Mouse (Mus musculus): ENCODE measurements around the gene Htr2b. TPM values are rescaled to one million over a fixed set of nuclear protein-coding genes. Genes with fewer than 3 reads are reported as not detected.

The Htr2b gene
- 0.09 TPM in 1 of 2 replicates, not detected in the other for total RNA-seq (2017)

GRCm38 (mm10) chr1:86111779-86112178 is at the start of gene Htr2b:
Gene Htr2b (minus strand): TSS chr1:86111970.
- ATAC-seq (replicated peaks; ENCODE audit: low read depth, poor library complexity, severe bottlenecking), result no peak

DNA sequence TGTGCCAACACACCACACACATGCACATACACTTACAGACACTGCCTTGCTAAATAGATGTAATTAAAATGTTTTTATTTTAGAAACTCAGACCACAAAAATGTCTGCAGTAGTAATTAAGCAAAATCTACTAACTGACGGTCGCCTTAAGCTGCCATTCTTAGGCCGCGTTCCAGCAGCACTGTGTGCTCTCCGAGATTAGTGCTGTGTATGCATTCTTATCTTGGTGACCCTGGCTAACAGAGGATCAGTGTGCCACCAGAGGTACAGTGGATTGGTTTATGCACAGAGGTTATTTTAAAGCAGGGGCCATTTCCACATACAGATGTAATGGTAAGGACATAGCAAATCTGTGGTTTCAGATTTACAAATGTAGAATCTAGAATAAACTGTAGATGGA is 49.3 kb upstream of the Htr2b start:
- peak; percentile 77 for ATAC-seq (replicated peaks; ENCODE audit: low read depth, poor library complexity, severe bottlenecking)

DNA sequence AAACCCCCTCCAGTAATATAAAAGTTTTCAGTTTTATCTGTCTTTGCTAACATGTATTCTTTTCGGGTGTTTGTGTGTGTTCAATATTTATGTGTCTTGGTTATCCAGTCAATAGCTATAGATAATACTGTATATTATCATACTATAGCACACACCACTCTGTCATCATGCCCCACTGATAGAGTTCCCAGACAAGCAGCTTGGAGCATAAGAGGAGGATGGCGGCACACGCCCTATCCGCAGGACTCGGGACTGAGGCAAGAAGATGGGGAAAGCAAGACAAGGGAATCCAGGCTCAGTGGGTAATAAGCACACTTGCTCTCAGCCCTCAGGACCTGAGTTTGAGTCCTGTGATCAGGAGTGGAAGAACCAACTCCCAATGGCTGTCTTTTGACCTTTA is 48.7 kb upstream of the Htr2b start:
- ATAC-seq (replicated peaks; ENCODE audit: low read depth, poor library complexity, severe bottlenecking), result no peak; the same call in 1 of the 2 replicates

DNA sequence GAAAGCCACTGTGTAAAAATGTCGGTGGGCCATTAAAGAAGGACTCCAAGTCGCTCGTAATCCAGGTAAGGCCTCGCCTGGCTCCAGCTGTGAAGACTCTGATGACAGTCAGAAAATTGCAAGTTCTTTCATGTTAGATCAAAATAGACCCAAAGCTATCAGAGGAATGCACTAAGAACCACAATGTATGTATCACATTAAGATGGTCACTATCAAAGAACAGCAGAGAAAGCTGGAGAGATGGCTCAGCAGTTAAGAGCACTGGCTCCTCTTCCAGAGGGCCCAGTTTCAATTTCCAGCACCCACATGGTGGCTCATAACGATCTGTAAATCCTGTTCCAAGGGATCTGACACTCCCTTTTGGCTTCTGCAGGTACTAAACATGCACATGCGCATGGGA is 48.3 kb upstream of the Htr2b start:
- 0 out of 2 replicates have a peak, but pooled peaks have one; percentile 23 for ATAC-seq (replicated peaks; ENCODE audit: low read depth, poor library complexity, severe bottlenecking)

DNA sequence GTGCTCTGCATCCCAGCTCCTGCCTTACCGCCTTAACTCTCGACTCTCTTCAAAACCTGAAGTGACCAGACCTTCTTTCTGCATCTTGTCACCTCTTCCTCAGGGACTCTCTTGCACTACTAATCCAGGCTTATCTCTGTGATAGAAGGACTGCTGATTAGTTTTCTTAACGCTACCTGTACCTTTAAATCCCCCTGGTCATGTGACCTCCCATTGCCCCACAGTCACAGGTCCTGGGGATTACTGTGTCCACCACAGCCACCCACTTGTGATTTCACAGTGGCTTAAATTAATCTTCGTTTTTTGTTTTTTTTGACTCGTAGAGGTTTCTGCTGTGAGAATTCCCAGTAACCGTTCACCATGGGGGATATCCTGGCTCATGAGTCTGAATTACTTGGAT is 44.8 kb upstream of the Htr2b start:
- ATAC-seq (replicated peaks; ENCODE audit: low read depth, poor library complexity, severe bottlenecking), result no peak

DNA sequence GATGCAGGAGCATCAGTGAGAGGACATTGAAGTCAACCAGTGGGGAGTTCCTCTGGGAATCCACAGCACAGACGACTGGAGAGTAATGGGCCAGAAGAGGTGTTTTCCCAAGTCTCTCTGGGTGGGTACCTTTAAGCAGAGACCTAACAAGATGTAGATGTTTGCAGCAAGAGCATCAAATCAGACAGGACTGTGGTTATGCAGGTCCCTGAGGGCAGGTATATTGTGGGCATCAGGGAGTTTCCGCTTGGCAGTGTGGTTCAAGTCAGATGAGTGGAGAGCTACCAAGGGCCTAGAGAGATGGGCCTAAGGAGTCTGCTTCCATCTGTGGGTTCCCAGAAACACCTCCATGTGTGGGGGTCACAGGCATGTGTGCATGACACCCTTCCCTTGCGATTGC is 44.3 kb upstream of the Htr2b start:
- ATAC-seq (replicated peaks; ENCODE audit: low read depth, poor library complexity, severe bottlenecking), result no peak

DNA sequence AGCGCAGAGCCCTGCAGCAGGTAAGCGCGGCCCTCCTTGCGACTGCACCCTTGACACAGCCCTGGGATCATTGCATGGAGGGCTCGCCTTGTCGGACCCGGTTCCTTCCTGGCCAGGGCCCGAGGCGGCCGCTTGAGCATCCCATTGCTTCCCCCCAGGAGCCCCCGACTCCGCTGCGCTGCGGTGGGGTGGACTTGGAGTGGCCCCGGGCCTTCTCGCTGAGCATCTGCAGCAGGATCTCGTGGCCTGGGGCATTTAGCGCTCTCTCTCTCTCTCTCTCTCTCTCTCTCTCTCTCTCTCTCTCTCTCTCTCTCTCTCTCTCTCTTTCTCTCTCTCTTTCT is 43.0 kb upstream of the Htr2b start:
- ATAC-seq (replicated peaks; ENCODE audit: low read depth, poor library complexity, severe bottlenecking), result no peak

DNA sequence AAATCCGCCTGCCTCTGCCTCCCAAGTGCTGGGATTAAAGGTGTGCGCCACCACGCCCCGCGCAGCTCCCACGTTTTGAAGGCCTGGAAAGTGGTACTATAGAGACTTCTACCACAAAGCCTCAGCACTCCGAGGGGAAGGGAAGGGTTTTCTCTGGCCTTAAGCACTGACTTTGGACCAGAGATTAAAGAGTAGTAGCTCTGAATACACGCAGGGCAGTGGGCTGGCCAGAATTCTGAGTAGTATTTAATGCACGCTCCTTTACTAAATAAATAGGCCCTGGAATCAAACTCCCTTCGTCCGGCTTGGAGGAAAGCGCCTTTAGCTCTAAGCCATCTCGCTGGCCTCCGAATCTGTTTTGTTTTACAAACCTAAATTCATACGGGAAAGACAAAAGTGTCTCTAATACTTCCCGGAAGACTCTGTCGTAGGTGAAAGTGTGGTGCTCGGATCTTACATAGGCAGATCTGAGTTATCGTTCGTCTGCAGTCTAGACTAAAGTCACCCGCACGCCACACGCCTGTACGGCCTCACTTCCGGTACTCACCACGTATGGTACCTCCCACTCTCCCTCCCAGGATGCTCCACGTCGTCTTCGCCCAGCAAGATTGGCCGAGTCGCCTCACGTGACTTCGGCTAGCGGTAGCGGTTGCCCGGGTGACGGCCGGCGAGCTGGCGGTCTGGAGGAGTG is 42.5 kb upstream of the Htr2b start, which contains the start of gene Armc9:
TSS of gene Armc9 (plus strand) at position 648 of the 691 bp plus-strand sequence.
- peak; percentile 99 for ATAC-seq (replicated peaks; ENCODE audit: low read depth, poor library complexity, severe bottlenecking)

GRCm38 (mm10) chr1:86152618-86153017 is 40.8 kb upstream of the Htr2b start:
- ATAC-seq (replicated peaks; ENCODE audit: low read depth, poor library complexity, severe bottlenecking), result no peak

GRCm38 (mm10) chr1:86151376-86151775 is 39.6 kb upstream of the Htr2b start:
- no peak for ATAC-seq (replicated peaks; ENCODE audit: low read depth, poor library complexity, severe bottlenecking)

- no peak for ATAC-seq (replicated peaks; ENCODE audit: low read depth, poor library complexity, severe bottlenecking)
These were observed 39.2 kb upstream of the Htr2b start for GRCm38 (mm10) chr1:86150929-86151328.

DNA sequence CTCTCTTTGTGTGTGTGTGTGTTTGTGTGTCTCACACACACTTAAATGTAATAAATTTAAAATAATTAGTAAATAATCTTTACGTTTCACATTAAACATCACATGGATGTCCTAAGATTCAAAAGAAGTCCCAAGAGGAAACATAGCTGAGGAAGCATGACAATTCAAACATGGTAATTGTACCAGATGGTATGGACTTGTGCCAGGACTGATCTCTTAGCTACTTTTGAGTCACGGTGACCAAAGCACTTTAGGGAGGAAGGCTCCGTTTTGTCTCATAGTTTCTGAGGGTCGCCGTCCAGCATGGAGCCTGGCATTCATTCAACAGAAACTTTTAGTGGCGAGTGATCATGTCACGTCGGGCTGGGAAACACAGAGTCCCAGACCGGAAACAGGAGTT is 36.4 kb upstream of the Htr2b start:
- no peak for ATAC-seq (replicated peaks; ENCODE audit: low read depth, poor library complexity, severe bottlenecking)

DNA sequence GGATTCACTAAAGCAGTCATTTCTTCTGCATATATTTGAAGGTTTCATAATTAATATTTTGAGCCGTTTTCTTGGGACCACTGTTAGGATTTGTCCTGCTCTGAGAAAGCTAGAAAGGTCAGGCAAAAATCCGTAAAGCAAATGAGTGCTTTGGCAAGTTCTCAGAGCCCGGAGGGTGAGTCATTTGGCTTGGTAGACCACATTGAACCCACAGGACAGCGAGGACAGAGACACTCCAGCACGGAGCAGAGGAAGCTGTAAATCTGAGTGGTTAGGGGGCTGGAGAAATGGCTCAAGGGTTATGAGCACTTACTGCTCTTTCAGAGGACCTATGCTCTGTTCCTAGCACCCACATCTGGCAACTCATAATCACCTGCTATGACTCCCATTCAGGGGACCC is 35.8 kb upstream of the Htr2b start:
- peak; percentile 64 for ATAC-seq (replicated peaks; ENCODE audit: low read depth, poor library complexity, severe bottlenecking)

DNA sequence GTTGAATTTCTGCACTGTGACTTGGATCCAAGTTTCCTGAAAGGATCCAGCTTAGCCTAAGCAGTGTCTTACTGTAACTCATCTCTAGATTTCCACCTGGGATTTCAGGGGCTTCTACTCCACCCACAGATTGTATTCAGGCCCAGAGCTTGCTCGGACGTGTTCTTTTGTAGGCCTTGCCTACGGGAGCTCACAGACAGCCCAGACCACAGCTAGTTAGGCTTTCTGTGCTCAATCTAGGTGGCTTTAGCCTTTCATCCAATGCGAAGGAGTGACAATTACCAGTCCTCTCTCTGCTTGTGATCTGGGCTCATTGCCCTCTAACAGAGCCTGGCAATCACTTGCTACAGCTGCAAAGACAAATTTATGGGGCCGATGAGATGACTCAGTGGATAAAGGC is 34.5 kb upstream of the Htr2b start:
- no peak for ATAC-seq (replicated peaks; ENCODE audit: low read depth, poor library complexity, severe bottlenecking)

DNA sequence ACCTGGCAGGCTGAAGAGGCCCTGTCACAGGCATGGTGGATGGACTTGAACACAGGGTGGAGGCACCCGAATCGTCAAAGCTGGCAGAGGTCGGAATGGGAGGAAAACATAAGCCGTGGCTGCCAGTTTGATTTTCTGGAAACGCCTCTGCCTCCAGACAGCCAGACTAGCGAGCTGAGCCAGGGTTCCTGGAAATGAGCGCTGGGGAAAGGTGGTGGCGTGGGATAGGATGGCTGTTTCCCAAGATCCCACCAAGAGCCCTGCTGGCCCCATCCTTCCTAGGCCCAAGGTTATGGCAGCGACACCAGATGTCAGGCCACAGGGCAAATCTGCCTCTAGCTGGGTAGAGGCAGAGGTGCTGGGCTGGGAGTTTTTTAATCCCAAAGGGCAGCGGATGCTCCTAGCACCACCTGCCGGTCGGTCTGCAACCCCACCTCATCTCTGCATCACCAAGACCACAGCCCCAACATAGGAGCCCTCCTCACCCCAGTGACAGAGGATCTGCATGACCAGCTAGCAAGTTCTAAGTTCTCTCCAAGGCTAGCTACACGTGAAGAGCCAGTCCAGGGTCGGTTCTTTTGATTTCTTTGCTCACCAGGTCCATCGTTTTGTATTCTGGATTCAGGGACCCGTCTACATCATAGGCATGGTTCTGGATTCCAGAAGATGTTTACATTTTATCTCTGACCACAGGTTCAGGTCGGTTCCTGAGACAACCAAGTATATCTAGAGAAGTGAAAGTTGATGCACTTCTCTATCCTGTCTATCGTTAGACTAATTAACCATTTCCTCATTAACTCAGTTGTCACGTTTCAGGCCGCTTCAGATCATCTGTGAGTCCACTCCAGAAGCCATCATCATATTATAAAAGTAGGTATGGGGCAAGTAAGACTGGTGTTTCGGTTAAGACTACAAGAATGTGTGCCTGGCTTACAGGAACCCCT is 32.5 kb upstream of the Htr2b start:
- peak; percentile 55 for ATAC-seq (replicated peaks; ENCODE audit: low read depth, poor library complexity, severe bottlenecking)

DNA sequence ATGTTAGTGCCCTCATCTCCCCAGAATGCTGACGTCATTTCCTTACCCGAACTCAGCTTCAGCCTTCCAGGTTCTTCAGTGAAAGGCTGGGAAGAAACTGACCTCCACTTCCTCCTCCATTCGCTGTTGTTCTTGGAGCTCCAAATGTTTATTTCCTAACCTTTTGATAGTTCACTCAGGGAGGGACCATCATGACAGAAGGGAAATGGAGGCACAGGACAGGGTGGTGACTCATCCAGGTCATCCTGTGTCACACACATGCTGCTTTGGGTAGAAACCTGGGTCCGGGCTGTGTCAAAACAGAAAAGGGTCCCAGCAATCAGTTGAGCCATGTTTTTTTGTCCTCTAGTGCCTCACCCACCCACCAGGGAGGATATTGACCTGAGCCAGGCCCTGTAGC is 31.4 kb upstream of the Htr2b start:
- no peak for ATAC-seq (replicated peaks; ENCODE audit: low read depth, poor library complexity, severe bottlenecking)

DNA sequence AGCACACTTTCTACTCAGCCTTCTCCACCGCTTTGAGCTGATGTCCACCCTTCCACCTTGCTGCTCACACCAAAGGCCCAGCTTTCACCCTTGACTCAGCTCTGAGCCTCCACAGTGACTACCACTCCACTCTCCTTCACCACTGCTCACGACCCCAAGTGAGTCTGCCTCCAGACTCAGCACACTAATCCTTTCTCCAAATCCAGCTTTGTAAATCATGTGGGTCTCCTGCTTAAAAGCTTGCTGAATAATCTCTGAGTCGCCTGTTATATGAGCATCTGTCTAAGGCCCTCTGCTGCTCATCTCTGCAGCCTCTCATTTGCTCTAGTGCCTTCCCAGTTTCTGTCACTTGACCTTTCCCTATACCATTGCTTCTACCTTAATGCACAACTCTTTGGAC is 29.3 kb upstream of the Htr2b start:
- ATAC-seq (replicated peaks; ENCODE audit: low read depth, poor library complexity, severe bottlenecking), result no peak

- no peak for ATAC-seq (replicated peaks; ENCODE audit: low read depth, poor library complexity, severe bottlenecking)
These were observed 23.5 kb upstream of the Htr2b start for GRCm38 (mm10) chr1:86135315-86135714.

GRCm38 (mm10) chr1:86133337-86133736 is 21.6 kb upstream of the Htr2b start, which contains the start of gene Gm21972:
Gene Gm21972 (plus strand): TSS chr1:86133637.
- no peak for ATAC-seq (replicated peaks; ENCODE audit: low read depth, poor library complexity, severe bottlenecking)

DNA sequence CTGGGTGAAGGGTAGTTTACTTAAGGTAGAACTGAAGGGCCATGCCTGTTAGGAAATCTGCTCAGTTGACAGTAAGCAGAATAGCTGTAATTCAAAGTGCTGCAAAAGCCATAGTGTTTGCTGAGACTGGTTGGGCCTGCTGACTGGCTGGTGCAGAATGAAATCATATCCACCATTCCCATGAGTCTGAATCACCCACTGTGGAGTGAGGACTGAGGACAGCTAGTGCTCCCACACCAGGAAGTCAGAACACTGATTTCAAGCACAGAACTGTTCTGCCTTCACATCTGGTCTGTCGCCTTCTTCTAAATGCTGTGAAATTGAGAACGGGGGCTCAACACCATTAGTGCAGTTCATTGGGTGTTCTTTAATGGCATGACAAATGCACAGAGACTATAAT is 14.3 kb upstream of the Htr2b start:
- no peak for ATAC-seq (replicated peaks; ENCODE audit: low read depth, poor library complexity, severe bottlenecking)

- no peak for ATAC-seq (replicated peaks; ENCODE audit: low read depth, poor library complexity, severe bottlenecking)
These were observed 7.8 kb upstream of the Htr2b start for GRCm38 (mm10) chr1:86119549-86119948.
